Mouse (Mus musculus): ENCODE results near the gene Pdzrn4.

- no peak for TF ChIP-seq CTCF (IDR thresholded peaks at IDR 0.05; ENCODE audit: borderline replicate concordance, insufficient read depth, low read depth, low read length)
- no peak for TF ChIP-seq POLR2A (IDR thresholded peaks at IDR 0.05; ENCODE audit: borderline replicate concordance, insufficient read depth, low read length)
Observed at GRCm38 (mm10) chr15:92739887-92740286, 343.2 kb downstream of the Pdzrn4 start.

Data from cerebellum, adult 2 months (tissue).